Mouse (Mus musculus) neural tube, embryonic 11.5 days (tissue): ENCODE measurements around the gene Gm36079. TPM values are rescaled to one million over a fixed set of nuclear protein-coding genes. Genes with fewer than 3 reads are reported as not detected.
"Not testable (repeated sequence)": the region's sequence is repeated elsewhere in the genome, so short reads cannot be mapped to it uniquely, and the experiment has no call there.

Source experiments
- ATAC-seq: fragments of 200-750 bp; cut with Nextera tagmentation; 2 replicates; pipeline ENCODE4 v1.8.0; 2017; ENCODE audit warnings: moderate number of reproducible peaks, mild to moderate bottlenecking, moderate TSS enrichment, moderate library complexity; ENCODE audit not compliant: insufficient read depth, low FRiP score, low TSS enrichment
- DNase-seq: peaks from one replicate; pipeline ENCODE4 v3.0.0-alpha.2; 2015; ENCODE audit warnings: low spot score
- H3K27ac ChIP-seq: fragments of 300-500 bp; sonication (generic); 2 replicates; pipeline ENCODE4 v1.5.1; 2014; ENCODE audit warnings: low read depth, mild to moderate bottlenecking, low read length
- H3K27me3 ChIP-seq: fragments of 300-500 bp; sonication (generic); 2 replicates; pipeline ENCODE4 v1.6.1; 2014; ENCODE audit warnings: mild to moderate bottlenecking, low read length, mixed read lengths; ENCODE audit not compliant: control insufficient read depth, insufficient read depth
- H3K36me3 ChIP-seq: fragments of 300-500 bp; sonication (generic); 2 replicates; pipeline ENCODE4 v1.6.1; 2014; ENCODE audit warnings: mild to moderate bottlenecking, low read length, moderate library complexity, mixed read lengths; ENCODE audit not compliant: control insufficient read depth, insufficient read depth
- H3K4me1 ChIP-seq: fragments of 300-500 bp; sonication (generic); 2 replicates; pipeline ENCODE4 v1.6.1; 2014; ENCODE audit warnings: low read length, mixed read lengths; ENCODE audit not compliant: control insufficient read depth, insufficient read depth
- H3K4me2 ChIP-seq: fragments of 300-500 bp; sonication (generic); 2 replicates; pipeline ENCODE4 v1.6.1; 2014; ENCODE audit warnings: low read depth, mild to moderate bottlenecking, moderate library complexity
- H3K4me3 ChIP-seq: fragments of 300-500 bp; sonication (generic); 2 replicates; pipeline ENCODE4 v1.5.1; 2014; ENCODE audit warnings: low read depth, low read length
- H3K9ac ChIP-seq: fragments of 300-500 bp; sonication (generic); 2 replicates; pipeline ENCODE4 v1.6.1; 2014; ENCODE audit warnings: mild to moderate bottlenecking, low read length
- H3K9me3 ChIP-seq: fragments of 300-500 bp; sonication (generic); 2 replicates; pipeline ENCODE4 v1.6.1; 2016; ENCODE audit warnings: low read length; ENCODE audit not compliant: control insufficient read depth
- WGBS: fragments of 180-500 bp; shearing (Covaris S2); extraction: QIAGEN DNeasy Blood & Tissue Kit; methylation state at CpG from one replicate; pipeline ENCODE4 v1.1.7; 2014; 5-methylcytosine and 5-hydroxymethylcytosine counted together
- polyA plus RNA-seq: library from polyadenylated mRNA; unstranded; fragments of >200 nt; fragmentation: Nextera tagmentation; extraction: Ambion mirVana; gene quantifications from 2 replicates; pipeline ENCODE4 v1.2.1, GENCODE M21; 2014

Gm36079 gene
- polyA plus RNA-seq, 1 experiment from 2014 or later: not detected

DNA sequence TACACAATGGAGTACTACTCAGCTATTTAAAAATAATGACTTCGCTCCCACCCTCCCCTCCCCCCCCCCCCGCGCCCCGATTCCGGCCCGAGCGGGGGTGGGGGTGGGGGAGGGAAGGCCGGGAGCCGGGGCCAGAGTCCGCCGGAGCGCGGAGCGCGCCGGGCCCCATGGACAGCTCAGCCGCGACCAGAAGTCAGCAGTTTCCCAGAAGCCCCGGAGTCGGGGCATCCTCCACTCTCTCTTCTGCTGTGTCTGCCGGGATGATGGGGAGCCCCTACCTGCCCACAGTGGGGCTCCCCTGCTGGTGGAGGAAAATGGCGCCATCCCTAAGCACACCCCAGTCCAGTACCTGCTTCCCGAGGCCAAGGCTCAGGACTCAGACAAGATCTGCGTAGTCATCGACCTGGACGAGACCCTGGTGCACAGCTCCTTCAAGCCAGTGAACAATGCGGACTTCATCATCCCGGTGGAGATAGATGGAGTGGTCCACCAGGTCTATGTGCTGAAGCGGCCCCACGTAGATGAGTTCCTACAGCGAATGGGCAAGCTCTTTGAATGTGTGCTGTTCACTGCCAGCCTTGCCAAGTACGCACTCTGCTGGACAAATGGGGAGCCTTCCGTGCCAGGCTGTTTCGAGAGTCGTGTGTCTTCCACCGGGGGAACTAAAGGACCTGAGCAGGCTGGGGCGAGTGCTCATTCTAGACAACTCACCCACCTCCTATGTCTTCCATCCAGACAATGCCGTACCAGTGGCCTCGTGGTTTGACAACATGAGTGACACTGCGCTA is 19.8 kb upstream of the Gm36079 start:
- not testable (repeated sequence) for H3K9ac ChIP-seq, H3K4me2 ChIP-seq, H3K9me3 ChIP-seq, H3K36me3 ChIP-seq, H3K4me1 ChIP-seq, H3K4me3 ChIP-seq, H3K27ac ChIP-seq, H3K27me3 ChIP-seq
- DNase-seq: peak; percentile 3
- peak; percentile 50 for ATAC-seq
- 0% methylated on average over 8 of the region's 40 CpGs for WGBS

GRCm38 (mm10) chr13:120041145-120041544 is 14.3 kb upstream of the Gm36079 start:
- DNase-seq (peak; percentile 19), ATAC-seq (0 out of 2 replicates have a peak, but pooled peaks have one; percentile 65)
- WGBS: no CpG with 5 or more reads among the region's 1 CpGs
- not testable (repeated sequence) for H3K9me3 ChIP-seq, H3K4me3 ChIP-seq, H3K4me1 ChIP-seq, H3K4me2 ChIP-seq, H3K36me3 ChIP-seq, H3K9ac ChIP-seq, H3K27ac ChIP-seq
- peaks cover 12% of the 10 kb centered on the region for H3K27me3 ChIP-seq

- not testable (repeated sequence) for ATAC-seq, H3K9me3 ChIP-seq, H3K9ac ChIP-seq, H3K4me2 ChIP-seq, H3K36me3 ChIP-seq, H3K4me1 ChIP-seq, H3K27ac ChIP-seq, H3K4me3 ChIP-seq
- 5% methylated on average over 6 of the region's 6 CpGs for WGBS
- peaks cover 20% of the 10 kb centered on the region for H3K27me3 ChIP-seq
- DNase-seq: peak; percentile 7
Measured at GRCm38 (mm10) chr13:120037881-120038280, 11.1 kb upstream of the Gm36079 start.

- H3K4me3 ChIP-seq, H3K9ac ChIP-seq, H3K9me3 ChIP-seq, ATAC-seq, H3K4me1 ChIP-seq, H3K36me3 ChIP-seq, H3K27ac ChIP-seq, H3K4me2 ChIP-seq: not testable (repeated sequence)
- DNase-seq: peak; percentile 9
- H3K27me3 ChIP-seq: peaks cover 20% of the 10 kb centered on the region
- under 1% methylated on average over 23 of the region's 25 CpGs for WGBS
Measured at GRCm38 (mm10) chr13:120036577-120037115, 9.8 kb upstream of the Gm36079 start.

GRCm38 (mm10) chr13:120035151-120035550 is 8.3 kb upstream of the Gm36079 start:
- H3K9ac ChIP-seq, H3K4me2 ChIP-seq, H3K27ac ChIP-seq, H3K9me3 ChIP-seq, H3K4me1 ChIP-seq, H3K36me3 ChIP-seq, H3K4me3 ChIP-seq, DNase-seq: not testable (repeated sequence)
- peaks cover 20% of the 10 kb centered on the region for H3K27me3 ChIP-seq
- ATAC-seq: peak; percentile 31; the same call in 1 of the 2 replicates
- WGBS: 2% methylated on average over 11 of the region's 18 CpGs

DNA sequence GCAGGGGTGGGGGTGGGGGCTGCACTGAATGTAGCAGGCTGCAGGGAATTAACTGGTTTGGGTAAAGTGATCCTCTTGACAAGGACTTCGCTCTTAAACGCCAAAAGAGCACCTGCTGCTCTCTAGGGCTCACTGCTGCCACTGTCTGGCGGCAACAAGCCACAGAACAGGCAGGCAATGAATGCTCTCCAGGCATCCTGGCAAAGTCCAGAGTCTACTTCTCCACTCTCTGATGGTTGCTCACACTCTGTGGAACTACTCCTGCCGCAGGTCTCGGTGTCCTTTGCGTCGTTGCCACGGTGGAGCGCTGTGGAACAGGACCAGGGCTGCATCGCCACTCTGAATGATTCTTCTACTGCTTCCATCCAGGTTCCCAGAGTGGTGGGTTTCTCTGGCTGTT is 7.8 kb upstream of the Gm36079 start:
- not testable (repeated sequence) for DNase-seq, H3K4me2 ChIP-seq, H3K4me1 ChIP-seq, H3K9ac ChIP-seq, H3K36me3 ChIP-seq, H3K9me3 ChIP-seq, H3K4me3 ChIP-seq, H3K27ac ChIP-seq
- peak; percentile 75 for ATAC-seq
- H3K27me3 ChIP-seq: peaks cover 20% of the 10 kb centered on the region
- 0% methylated on average over 3 of the region's 10 CpGs for WGBS

- not testable (repeated sequence) for H3K9me3 ChIP-seq
- H3K27me3 ChIP-seq: peaks cover 20% of the 10 kb centered on the region
Measured at GRCm38 (mm10) chr13:120033516-120034190, 6.8 kb upstream of the Gm36079 start.

DNA sequence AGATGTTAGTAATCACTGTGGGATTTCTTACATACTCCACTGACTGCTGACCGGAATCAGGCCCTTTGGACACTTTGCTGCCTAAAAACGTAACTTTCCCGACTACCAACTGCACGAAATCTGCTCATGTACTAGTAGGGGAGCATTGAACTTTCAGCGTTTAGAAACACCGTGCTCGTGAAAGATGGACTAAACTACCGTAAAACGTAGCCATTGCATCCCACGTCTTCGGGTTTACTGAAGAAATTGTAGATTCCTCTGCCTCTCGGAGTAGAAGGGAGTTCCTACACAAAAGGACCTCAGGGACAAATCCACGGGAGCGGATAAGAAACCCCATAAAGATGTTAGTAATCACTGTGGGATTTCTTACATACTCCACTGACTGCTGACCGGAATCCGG is 4.9 kb upstream of the Gm36079 start:
- WGBS: under 1% methylated on average over 13 of the region's 16 CpGs
- H3K9ac ChIP-seq, H3K9me3 ChIP-seq, H3K27ac ChIP-seq, DNase-seq, H3K4me2 ChIP-seq, H3K4me1 ChIP-seq, H3K27me3 ChIP-seq, ATAC-seq, H3K4me3 ChIP-seq, H3K36me3 ChIP-seq: not testable (repeated sequence)

More at GRCm38 (mm10) chr13:120033516-120034190, 6.8 kb upstream of the Gm36079 start:
- H3K4me1 ChIP-seq, H3K9ac ChIP-seq, ATAC-seq, H3K4me2 ChIP-seq, H3K4me3 ChIP-seq, H3K36me3 ChIP-seq, H3K27ac ChIP-seq: not testable (repeated sequence)
- DNase-seq: peak; percentile 17
- WGBS: 1% methylated on average over 16 of the region's 19 CpGs
